Mouse (Mus musculus): ENCODE data around the gene Tnfrsf23.

GRCm38 (mm10) chr7:143663470-143663869, 22.2 kb downstream of the Tnfrsf23 start:
- TF ChIP-seq CTCF (IDR thresholded peaks at IDR 0.05; ENCODE audit: borderline replicate concordance, extremely low read depth, insufficient read depth, insufficient read length) = no peak
- TF ChIP-seq POLR2A (IDR thresholded peaks at IDR 0.05; ENCODE audit: borderline replicate concordance, extremely low read depth, insufficient read depth, insufficient read length, poor library complexity, severe bottlenecking) = no peak
